Mouse (Mus musculus): Measurements from ENCODE around the gene Tfec. TPM values are rescaled to one million over a fixed set of nuclear protein-coding genes. Genes with fewer than 3 reads are reported as not detected.

Gene Tfec
- polyA plus RNA-seq, 1 experiment from 2014 or later: 0.45 TPM

DNA sequence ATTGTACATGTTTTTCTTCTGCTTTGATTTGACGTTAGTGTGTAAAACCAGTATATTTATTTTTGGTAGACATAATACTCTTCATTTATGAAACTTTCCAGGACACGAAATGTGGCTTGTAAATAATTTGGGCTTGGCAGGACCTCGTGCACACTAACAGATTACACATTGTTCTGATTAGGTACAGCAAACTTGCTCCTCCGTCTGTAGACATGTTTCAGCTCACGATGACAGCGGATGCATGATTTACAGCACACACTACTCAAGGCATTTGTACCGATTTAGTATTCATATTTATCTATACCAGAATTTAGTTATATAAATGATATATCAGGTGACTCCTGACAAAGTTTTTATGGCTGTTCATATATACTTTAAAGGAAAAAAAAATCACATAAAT, 104.2 kb downstream of the Tfec start:
- Histone ChIP-seq H3K4me1 (ENCODE audit: control insufficient read depth in 2 of 2, insufficient read depth in 2 of 2, low read length in 2 of 2) (no peaks in the 10 kb centered on the region), H3K9ac (ENCODE audit: low read length) (no peak overlapping the region), H3K4me3 (ENCODE audit: control insufficient read depth in 1 of 2, insufficient read depth in 1 of 2, low read depth in 1 of 2, low read length in 2 of 2) (no peak overlapping the region), H3K9me3 (ENCODE audit: control insufficient read depth, low read length) (no peaks in the 10 kb centered on the region), H3K27ac (replicated peaks in 1 of 2; ENCODE audit: control insufficient read depth in 1 of 2, insufficient read depth in 1 of 2, low read depth in 2 of 2, low read length in 2 of 2) (no peak overlapping the region), H3K36me3 (ENCODE audit: control insufficient read depth, insufficient read depth, low read length) (no peaks in the 10 kb centered on the region), H3K4me2 (ENCODE audit: low read length) (no peak overlapping the region), H3K27me3 (ENCODE audit: control insufficient read depth, insufficient read depth, low read length) (no peaks in the 10 kb centered on the region)
- ATAC-seq (ENCODE audit: insufficient number of reproducible peaks, insufficient read depth, low FRiP score, low read depth): no peak
- 57% methylated on average over 7 of the region's 7 CpGs for whole genome bisulfite sequencing

DNA sequence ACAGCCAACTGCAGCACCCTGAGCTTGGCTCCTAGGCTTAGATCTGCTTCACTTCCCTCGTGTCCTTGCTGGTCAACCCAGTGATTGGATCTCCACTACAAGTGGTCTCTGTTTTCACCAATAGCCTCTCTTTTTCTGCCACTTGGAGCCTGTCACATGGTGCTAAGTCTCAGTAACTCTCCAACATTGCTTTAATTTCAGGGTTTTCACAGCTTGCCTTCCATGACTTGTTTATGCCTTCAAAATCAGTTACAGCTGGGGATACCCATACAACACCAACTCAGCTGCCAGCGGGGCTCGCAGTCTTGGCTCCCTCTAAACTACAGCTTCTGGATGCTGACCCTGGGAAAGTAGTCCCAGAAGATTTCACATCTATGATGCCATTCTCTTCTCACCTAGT, 113.1 kb downstream of the Tfec start:
- Histone ChIP-seq H3K4me3 (ENCODE audit: control insufficient read depth in 1 of 2, insufficient read depth in 1 of 2, low read depth in 1 of 2, low read length in 2 of 2) (no peak overlapping the region), H3K4me1 (ENCODE audit: control insufficient read depth in 2 of 2, insufficient read depth in 2 of 2, low read length in 2 of 2) (no peaks in the 10 kb centered on the region), H3K36me3 (ENCODE audit: control insufficient read depth, insufficient read depth, low read length) (no peaks in the 10 kb centered on the region), H3K9ac (ENCODE audit: low read length) (no peak overlapping the region), H3K27me3 (ENCODE audit: control insufficient read depth, insufficient read depth, low read length) (no peaks in the 10 kb centered on the region), H3K27ac (replicated peaks in 1 of 2; ENCODE audit: control insufficient read depth in 1 of 2, insufficient read depth in 1 of 2, low read depth in 2 of 2, low read length in 2 of 2) (no peak overlapping the region), H3K9me3 (ENCODE audit: control insufficient read depth, low read length) (no peaks in the 10 kb centered on the region), H3K4me2 (ENCODE audit: low read length) (no peak overlapping the region)
- no peak for ATAC-seq (ENCODE audit: insufficient number of reproducible peaks, insufficient read depth, low FRiP score, low read depth)
- WGBS: 77% methylated on average over 3 of the region's 3 CpGs

Other genes starting within 250 kb of the Tfec start
- gene Tes, start 166.7 kb upstream of the Tfec start, polyA plus RNA-seq (2014; fragmentation: Nextera tagmentation; extraction: Ambion mirVana): 11.7 and 15.6 TPM in 2 replicates